Mouse (Mus musculus) lung, postnatal 14 days (tissue): ENCODE results near the gene Taar8c.
"Not testable (repeated sequence)": the region's sequence is repeated elsewhere in the genome, so short reads cannot be mapped to it uniquely, and the experiment has no call there.

Experiments
- DNase-seq: peaks from one replicate; pipeline ENCODE4 v3.0.0; 2021

Gene Taar8c

GRCm38 (mm10) chr10:24101812-24102211, at the start of gene Taar8c:
TSS of gene Taar8c (minus strand) at chr10:24101912.
- not testable (repeated sequence) for DNase-seq

- no peak for DNase-seq
Measured at GRCm38 (mm10) chr10:24150086-24150485, 48.4 kb upstream of the Taar8c start.

DNA sequence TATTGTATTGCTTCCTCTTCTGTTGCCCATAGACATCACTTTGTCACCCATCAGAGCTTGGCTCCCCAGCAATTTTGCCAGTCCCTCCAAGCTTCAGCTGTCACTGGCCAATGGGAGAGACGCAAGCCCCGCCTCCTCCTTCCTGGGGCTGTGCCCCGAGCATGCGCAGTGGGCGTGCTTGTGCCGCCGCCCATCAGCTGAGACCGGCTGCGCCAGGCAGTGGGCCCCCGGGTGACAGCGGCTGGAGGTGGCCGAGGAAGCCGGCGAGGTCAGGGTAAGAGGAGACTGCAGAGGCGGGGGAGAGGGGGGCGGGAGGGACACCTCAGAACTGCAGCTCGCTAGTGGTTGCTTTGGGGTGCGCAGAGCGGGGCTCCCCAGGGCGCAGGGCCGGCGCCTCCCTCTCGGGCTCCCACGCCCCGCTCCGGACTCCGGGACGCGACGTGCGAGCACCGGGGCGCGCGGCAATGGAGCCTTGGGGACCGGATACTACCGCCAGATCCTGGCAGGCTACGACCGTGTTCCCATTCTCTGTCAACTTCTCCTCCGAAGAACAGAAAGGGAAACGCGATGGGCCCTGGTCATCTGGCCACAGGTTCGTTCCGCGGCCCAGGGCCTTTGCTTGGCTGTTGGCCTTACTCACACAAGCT, 47.5 kb upstream of the Taar8c start, which contains the start of gene Stx7:
Gene Stx7 (plus strand): TSS at position 168 of the 647 bp plus-strand sequence.
- DNase-seq = peak; percentile 94

GRCm38 (mm10) chr10:24142735-24143134, 41.0 kb upstream of the Taar8c start:
- no peak for DNase-seq

DNA sequence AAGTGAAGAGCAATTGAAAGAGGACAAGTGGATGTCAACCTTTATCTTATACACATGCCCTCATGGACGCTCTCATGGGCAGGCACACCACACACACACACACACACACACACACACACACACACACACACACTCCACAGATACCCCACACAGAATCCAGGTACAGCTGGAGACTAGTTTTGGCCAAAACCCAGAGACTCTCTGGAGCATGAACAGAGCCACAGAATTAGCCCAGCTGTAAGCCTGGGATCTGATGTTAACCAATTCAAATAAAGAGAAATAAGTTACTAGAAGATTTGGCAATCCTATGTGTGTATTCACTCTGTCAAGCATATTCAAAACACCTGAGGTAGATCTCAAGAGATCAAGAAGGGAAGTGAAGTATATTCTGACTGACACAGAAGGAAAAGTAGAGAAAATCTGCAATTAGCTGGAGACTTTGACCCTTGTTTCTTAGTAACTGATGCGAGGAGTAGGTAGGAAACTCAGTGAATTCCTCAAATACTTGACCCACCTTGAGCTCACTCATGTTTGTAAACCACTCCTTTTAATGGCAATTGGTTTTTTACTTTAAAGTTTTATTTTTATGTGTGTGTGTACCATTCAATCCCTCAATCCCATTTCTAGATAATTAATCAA, 37.0 kb upstream of the Taar8c start:
- no peak for DNase-seq

GRCm38 (mm10) chr10:24134071-24134645, 32.4 kb upstream of the Taar8c start:
- no peak for DNase-seq

- no peak for DNase-seq
Measured at GRCm38 (mm10) chr10:24133132-24133531, 31.4 kb upstream of the Taar8c start.

DNA sequence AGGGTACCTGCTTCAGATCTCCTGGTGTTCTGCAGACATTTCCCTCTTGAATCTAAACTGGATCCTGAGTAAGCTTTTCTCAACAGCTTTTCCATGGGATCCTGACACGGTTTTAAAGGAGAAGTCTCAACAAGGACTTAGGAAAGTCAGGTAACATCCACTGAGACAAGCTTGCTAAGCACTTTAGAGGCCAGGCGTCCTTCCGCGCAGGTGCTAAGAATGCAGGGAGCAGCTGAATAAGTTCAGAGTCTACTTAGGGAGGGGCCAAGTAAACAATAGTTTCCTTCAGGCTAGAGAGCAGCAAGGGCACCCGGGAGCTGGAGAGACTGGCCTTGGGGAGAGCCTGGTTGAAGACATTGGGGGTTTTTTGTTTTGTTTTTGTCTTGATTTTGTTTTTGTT, 30.6 kb upstream of the Taar8c start:
- peak; percentile 44 for DNase-seq

DNA sequence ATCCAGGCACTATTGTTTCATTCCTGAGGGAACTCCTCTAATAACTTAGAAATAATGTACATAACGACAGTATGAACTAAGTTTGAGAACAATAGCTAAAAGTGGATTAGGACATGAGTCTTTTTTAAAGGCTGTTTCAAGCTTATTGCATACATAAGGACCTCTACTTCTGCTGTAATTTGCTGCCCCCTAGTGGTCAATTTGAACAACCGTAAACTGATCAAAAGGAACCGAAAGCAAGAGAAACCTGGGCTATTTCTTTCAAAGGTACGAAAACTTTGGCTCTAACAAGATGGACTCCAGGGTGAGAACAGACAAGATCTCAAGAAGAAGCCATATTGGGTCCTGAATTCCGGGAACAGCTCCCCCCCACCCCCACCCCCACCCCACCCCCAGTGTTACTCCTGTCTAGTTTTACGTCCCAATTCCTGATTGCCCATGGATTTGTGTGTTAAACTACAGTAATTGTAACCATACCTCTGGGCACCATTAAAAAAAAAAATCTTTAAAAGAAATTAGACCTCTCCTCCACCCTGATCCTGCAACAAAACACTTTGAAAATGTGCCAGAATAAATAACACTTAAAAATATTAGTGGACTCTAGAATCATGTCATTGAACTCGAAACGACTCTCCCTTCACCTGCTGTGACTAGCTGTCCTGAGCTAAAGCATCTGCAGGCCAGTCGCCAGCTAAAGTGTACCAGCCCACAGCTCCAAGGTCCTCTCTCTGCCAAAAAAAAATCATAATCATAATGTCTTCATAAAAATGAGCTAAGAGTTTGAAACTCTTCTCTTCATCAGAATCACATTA, 29.9 kb upstream of the Taar8c start:
- peak; percentile 78 for DNase-seq

- peak; percentile 72 for DNase-seq
Measured at GRCm38 (mm10) chr10:24111116-24111778, 9.5 kb upstream of the Taar8c start.

GRCm38 (mm10) chr10:24109434-24109833, 7.7 kb upstream of the Taar8c start, which contains the start of gene Taar9:
TSS of gene Taar9 (minus strand) at chr10:24109534.
- not testable (repeated sequence) for DNase-seq

DNA sequence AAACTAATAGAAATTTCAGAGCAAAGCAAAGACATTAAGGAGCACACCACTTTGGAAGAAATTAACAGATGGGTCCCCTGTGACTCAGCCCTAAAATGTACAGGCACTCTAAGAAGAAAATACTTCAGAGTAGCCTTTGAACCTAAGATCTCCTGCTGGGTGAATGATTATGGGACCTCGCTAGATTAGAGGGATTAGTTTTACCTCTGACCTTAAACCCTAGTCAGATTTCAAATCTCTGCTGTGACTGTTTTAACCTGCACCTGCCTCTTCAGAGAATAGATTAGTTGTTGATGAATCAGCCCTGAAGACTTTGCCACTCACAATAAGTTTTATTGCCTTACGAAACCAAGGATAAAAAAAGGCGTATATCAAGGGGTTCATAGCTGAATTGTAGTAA, 6.5 kb upstream of the Taar8c start:
- DNase-seq = no peak

DNA sequence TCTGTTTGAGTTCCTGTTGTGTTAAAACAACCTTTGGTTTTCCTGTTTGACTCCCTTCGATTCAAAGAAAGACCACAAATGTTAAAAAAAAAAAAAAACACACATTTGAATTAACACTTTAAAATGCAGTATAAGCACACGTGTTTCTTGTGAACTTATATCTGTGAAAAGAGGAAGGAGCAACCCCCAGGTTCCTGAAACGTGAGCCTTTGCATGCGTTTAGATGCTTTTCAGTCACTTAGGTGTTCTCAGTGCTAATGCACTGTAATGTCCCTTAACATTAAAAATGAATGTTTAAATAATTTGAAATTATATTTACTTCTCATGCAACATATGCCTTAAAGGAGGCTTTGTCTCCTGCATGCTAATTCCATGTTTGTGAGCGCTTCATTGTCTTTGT, 6.0 kb upstream of the Taar8c start:
- DNase-seq = no peak

DNA sequence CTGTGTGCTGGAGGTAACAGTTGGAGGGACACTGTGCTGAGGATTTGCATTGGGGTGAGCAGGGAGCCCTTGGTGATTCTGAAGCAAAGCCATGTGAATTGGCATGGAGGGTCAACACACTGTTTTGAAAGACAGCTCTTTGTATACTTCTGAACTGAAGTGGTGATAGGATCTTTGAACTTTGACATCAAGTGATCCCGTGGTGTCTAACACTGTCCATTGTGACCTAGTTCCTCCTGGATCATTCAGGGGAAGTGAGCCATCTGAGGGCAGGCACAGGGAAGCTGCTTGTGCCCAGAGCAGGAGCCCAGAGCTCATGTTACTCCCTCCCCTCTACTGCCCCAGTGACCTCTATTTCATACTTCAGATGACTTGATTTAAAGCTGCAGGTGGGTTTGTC, 1.6 kb upstream of the Taar8c start:
- not testable (repeated sequence) for DNase-seq

GRCm38 (mm10) chr10:24097010-24097409, 4.7 kb downstream of the Taar8c start:
- DNase-seq = not testable (repeated sequence)

DNA sequence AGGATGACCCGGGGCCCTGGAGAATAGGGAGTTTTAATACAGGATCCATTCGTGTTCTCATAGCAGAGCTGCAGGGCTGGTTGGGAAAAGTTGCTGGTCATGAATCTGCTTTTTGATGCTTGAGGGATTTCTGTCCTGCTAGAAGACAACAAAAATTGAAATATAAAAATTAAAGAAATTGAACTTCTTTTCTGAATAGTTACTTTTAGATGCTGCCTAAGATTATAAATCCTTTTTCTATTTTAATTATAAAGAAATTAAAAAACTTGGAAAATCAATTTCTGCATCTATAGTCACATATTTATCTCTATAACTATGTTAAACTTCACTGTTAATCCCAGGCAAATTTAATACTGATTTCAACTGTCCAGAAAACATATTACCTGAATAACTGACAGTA, 9.5 kb downstream of the Taar8c start, which contains the start of gene Taar8b:
Gene Taar8b (minus strand): TSS at position 101 of the 400 bp plus-strand sequence.
- no peak for DNase-seq

- DNase-seq = no peak
Measured at GRCm38 (mm10) chr10:24087168-24087567, 14.5 kb downstream of the Taar8c start.

GRCm38 (mm10) chr10:24086555-24086954, 15.2 kb downstream of the Taar8c start:
- no peak for DNase-seq

DNA sequence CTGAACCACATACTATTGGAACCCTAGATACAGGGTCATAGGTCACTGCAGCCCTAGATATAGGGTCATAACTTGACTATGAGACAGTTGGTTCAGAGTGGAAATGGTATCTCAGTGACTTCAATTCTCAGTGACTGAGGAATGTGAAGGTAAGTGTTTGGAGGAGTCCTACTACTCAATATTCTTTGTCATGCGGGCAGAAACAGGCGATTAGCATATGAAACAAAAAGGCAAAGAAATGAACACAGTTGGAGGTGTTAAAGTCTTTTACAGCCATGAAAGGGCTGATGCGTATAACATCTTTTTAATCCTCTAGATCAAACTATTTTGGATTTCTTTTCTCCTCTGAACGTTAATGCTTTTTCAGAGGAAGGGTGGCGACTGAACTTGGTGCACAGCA, 15.8 kb downstream of the Taar8c start:
- no peak for DNase-seq

GRCm38 (mm10) chr10:24080166-24080565, 21.5 kb downstream of the Taar8c start:
- peak; percentile 53 for DNase-seq

GRCm38 (mm10) chr10:24076200-24076599, 25.5 kb downstream of the Taar8c start, which contains the start of gene Taar8a:
TSS of gene Taar8a (plus strand) at chr10:24076500.
- not testable (repeated sequence) for DNase-seq

DNA sequence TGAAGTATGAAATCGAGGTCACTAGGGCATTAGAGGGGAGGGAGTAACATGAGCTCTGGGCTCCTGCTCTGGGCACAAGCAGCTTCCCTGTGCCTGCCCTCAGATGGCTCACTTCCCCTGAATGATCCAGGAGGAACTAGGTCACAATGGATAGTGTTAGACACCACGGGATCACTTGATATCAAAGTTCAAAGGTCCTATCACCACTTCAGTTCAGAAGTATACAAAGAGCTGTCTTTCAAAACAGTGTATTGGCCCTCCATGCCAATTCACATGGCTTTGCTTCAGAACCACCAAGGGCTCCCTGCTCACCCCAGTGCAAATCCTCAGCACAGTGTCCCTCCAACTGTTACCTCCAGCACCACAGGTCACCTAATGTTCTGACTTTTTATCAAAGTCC, 27.0 kb downstream of the Taar8c start:
- DNase-seq = not testable (repeated sequence)
